Mouse (Mus musculus) cortical plate, adult 2 months (tissue): Measurements from ENCODE around the gene Mapk12. TPM values are rescaled to one million over a fixed set of nuclear protein-coding genes. Genes with fewer than 3 reads are reported as not detected.

Experiments used
- H3K27ac ChIP-seq: fragments of 200-500 bp; 2 replicates; pipeline ENCODE4 v1.5.1; 2012; ENCODE audit warnings: low read length, control low read depth, inconsistent platforms; ENCODE audit not compliant: insufficient read depth
- H3K4me1 ChIP-seq: fragments of 200-500 bp; 2 replicates; pipeline ENCODE4 v1.6.1; 2011; ENCODE audit warnings: low read length; ENCODE audit not compliant: control insufficient read depth, insufficient read depth
- H3K4me3 ChIP-seq: fragments of 200-500 bp; 2 replicates; pipeline ENCODE4 v1.5.1; 2011; ENCODE audit warnings: mild to moderate bottlenecking, low read length, control low read depth; ENCODE audit not compliant: insufficient read depth
- CTCF ChIP-seq: fragments of 200-500 bp; IDR thresholded peaks from 2 replicates; pipeline ENCODE4 v1.5.1; 2011; ENCODE audit warnings: mild to moderate bottlenecking, control low read depth, low read length; ENCODE audit not compliant: insufficient read depth; ENCODE audit errors: extremely low read depth
- POLR2A ChIP-seq: fragments of 200-500 bp; IDR thresholded peaks from 2 replicates; pipeline ENCODE4 v1.6.1; 2011; ENCODE audit warnings: mild to moderate bottlenecking, low read length, control low read depth; ENCODE audit not compliant: insufficient read depth; ENCODE audit errors: extremely low read depth
- polyA plus RNA-seq: library from polyadenylated mRNA; depleted of rRNA; stranded (reverse); fragments of >200 nt; gene quantifications from 2 replicates; pipeline ENCODE4 v1.2.3, GENCODE M21; 2012

Gene Mapk12
- polyA plus RNA-seq, 1 experiment, result 21.0 TPM

- TF ChIP-seq POLR2A (no peak), CTCF (no peak)
- Histone ChIP-seq H3K27ac (peak overlapping the region; percentile 10; the same call in 1 of the 2 replicates), H3K4me3 (peak overlapping the region; percentile 45; the same call in 1 of the 2 replicates), H3K4me1 (peaks cover 5% of the 10 kb centered on the region; the same call in 1 of the 2 replicates)
Measured at GRCm38 (mm10) chr15:89178954-89179629, 38.6 kb upstream of the Mapk12 start.

- Histone ChIP-seq H3K4me1 (peaks cover 5% of the 10 kb centered on the region; the same call in 1 of the 2 replicates), H3K27ac (peak overlapping the region; percentile 26; the same call in 1 of the 2 replicates), H3K4me3 (no peak overlapping the region)
- TF ChIP-seq CTCF, result no peak
- TF ChIP-seq POLR2A, result no peak
Measured at GRCm38 (mm10) chr15:89178260-89178860, 37.9 kb upstream of the Mapk12 start.

- Histone ChIP-seq H3K27ac (0 out of 2 replicates have a peak overlapping the region, but pooled peaks have one; percentile 26), H3K4me1 (peaks cover 4% of the 10 kb centered on the region; the same call in 1 of the 2 replicates), H3K4me3 (no peak overlapping the region)
- TF ChIP-seq POLR2A, result no peak
- TF ChIP-seq CTCF, result no peak
Measured at GRCm38 (mm10) chr15:89177576-89178259, 37.2 kb upstream of the Mapk12 start.

- TF ChIP-seq CTCF (no peak), POLR2A (no peak)
- H3K4me3 ChIP-seq, result no peak overlapping the region
- 0 out of 2 replicates have a peak overlapping the region, but pooled peaks have one; percentile 11 for H3K27ac ChIP-seq
- peaks cover 5% of the 10 kb centered on the region; the same call in 1 of the 2 replicates for H3K4me1 ChIP-seq
Measured at GRCm38 (mm10) chr15:89177121-89177520, 36.6 kb upstream of the Mapk12 start.

- H3K4me1 ChIP-seq, result peaks cover 5% of the 10 kb centered on the region; the same call in 1 of the 2 replicates
- no peak overlapping the region for H3K27ac ChIP-seq
Measured at GRCm38 (mm10) chr15:89175411-89176155, 35.1 kb upstream of the Mapk12 start.

GRCm38 (mm10) chr15:89174889-89175339, 34.4 kb upstream of the Mapk12 start:
- peaks cover 10% of the 10 kb centered on the region for H3K4me1 ChIP-seq
- TF ChIP-seq CTCF (no peak), POLR2A (no peak)

More at GRCm38 (mm10) chr15:89175411-89176155, 35.1 kb upstream of the Mapk12 start:
- H3K4me3 ChIP-seq, result no peak overlapping the region
- TF ChIP-seq POLR2A, result no peak
- no peak for TF ChIP-seq CTCF

GRCm38 (mm10) chr15:89173906-89174214, 33.4 kb upstream of the Mapk12 start:
- H3K4me1 ChIP-seq, result peaks cover 11% of the 10 kb centered on the region

More at GRCm38 (mm10) chr15:89174889-89175339, 34.4 kb upstream of the Mapk12 start:
- H3K4me3 ChIP-seq, result no peak overlapping the region
- no peak overlapping the region for H3K27ac ChIP-seq

GRCm38 (mm10) chr15:89173024-89173905, 32.8 kb upstream of the Mapk12 start:
- H3K27ac ChIP-seq, result peak overlapping the region; percentile 79
- TF ChIP-seq CTCF, result no peak
- no peak for TF ChIP-seq POLR2A
- peaks cover 11% of the 10 kb centered on the region for H3K4me1 ChIP-seq
- peak overlapping the region; percentile 33 for H3K4me3 ChIP-seq

More at GRCm38 (mm10) chr15:89173906-89174214, 33.4 kb upstream of the Mapk12 start:
- no peak overlapping the region for H3K27ac ChIP-seq
- 0 out of 2 replicates have a peak, but pooled peaks have one; percentile 15 for TF ChIP-seq POLR2A
- TF ChIP-seq CTCF, result no peak
- H3K4me3 ChIP-seq, result peak overlapping the region; percentile 33
